Mouse (Mus musculus): ENCODE results near the gene Sun3. TPM values are rescaled to one million over a fixed set of nuclear protein-coding genes. Genes with fewer than 3 reads are reported as not detected.

Sun3 gene
- polyA plus RNA-seq, 1 experiment from 2014 or later: 2.4 TPM

DNA sequence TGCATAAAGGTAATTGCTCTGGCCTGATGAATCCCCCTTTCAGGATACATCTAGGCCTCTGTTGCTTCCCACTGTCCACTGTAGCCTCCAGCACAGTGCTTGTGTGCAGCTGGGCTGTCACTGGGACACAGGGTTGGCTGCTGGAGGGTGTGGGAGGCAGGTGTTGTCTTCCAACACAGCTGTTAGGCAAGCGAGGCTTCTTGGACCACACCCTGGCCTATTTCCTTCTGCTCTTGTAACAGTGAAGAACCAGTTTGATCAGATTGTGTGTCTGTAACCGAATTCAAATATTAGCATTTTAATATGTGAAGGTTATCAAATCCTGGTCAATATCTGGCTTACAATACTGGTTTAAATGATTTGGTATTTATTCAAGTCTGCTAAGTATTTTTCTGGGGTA is 3.1 kb upstream of the Sun3 start:
- TF ChIP-seq EP300 (optimal IDR thresholded peaks at IDR 0.05) (no peak), CTCF (IDR thresholded peaks at IDR 0.05; ENCODE audit: low read depth) (no peak)
- ATAC-seq (ENCODE audit: low FRiP score, low TSS enrichment): no peak
- WGBS: 37% methylated on average over 2 of the region's 2 CpGs

DNA sequence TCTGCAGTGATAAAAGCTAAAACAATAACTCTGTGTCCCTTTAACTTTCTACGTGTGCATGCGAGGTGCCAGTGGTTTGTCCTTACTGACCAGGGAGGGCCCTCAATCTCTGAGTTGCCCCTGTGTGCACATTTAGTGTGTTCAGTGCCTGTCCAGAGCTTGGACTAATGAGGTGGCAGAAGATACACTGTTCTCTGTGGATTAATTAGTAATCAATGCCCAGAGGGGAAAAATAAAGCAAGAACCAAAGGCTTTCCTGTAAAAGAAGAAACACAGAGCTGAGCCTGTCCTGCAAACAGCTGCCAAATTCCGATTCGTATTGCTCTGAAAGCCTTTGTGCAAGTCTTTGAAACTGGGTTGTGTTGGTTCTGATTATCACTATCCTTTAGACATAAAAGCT is 1.4 kb upstream of the Sun3 start:
- Histone ChIP-seq H3K27me3 (ENCODE audit: control insufficient read depth, insufficient read depth, low read length) (no peaks in the 10 kb centered on the region), H3K27ac (replicated peaks) (no peak overlapping the region), H3K4me2 (replicated peaks; ENCODE audit: low read depth) (no peak overlapping the region), H3K4me1 (replicated peaks; ENCODE audit: control insufficient read depth, insufficient read depth) (0 out of 2 replicates have a peak, but pooled peaks cover 3% of the 10 kb centered on the region), H3K9me3 (ENCODE audit: control insufficient read depth, low read length) (no peaks in the 10 kb centered on the region), H3K9ac (ENCODE audit: low read length) (no peak overlapping the region), H3K36me3 (ENCODE audit: control insufficient read depth, insufficient read depth, low read length) (no peaks in the 10 kb centered on the region), H3K4me3 (ENCODE audit: low read depth, low read length) (no peak overlapping the region)
- 69% methylated on average over 4 of the region's 4 CpGs for WGBS
- no peak for DNase-seq (ENCODE audit: low spot score)
- ATAC-seq (ENCODE audit: low FRiP score, low TSS enrichment): no peak
- TF ChIP-seq EP300 (optimal IDR thresholded peaks at IDR 0.05) (no peak), CTCF (IDR thresholded peaks at IDR 0.05; ENCODE audit: low read depth) (no peak)

More for the DNA sequence above, 3.1 kb upstream of the Sun3 start:
- Histone ChIP-seq H3K4me3 (ENCODE audit: low read depth, low read length) (no peak overlapping the region), H3K4me1 (replicated peaks; ENCODE audit: control insufficient read depth, insufficient read depth) (0 out of 2 replicates have a peak, but pooled peaks cover 3% of the 10 kb centered on the region), H3K36me3 (ENCODE audit: control insufficient read depth, insufficient read depth, low read length) (no peaks in the 10 kb centered on the region), H3K9ac (ENCODE audit: low read length) (no peak overlapping the region), H3K27me3 (ENCODE audit: control insufficient read depth, insufficient read depth, low read length) (no peaks in the 10 kb centered on the region), H3K27ac (replicated peaks) (no peak overlapping the region), H3K9me3 (ENCODE audit: control insufficient read depth, low read length) (no peaks in the 10 kb centered on the region), H3K4me2 (replicated peaks; ENCODE audit: low read depth) (no peak overlapping the region)
- DNase-seq (ENCODE audit: low spot score): no peak

DNA sequence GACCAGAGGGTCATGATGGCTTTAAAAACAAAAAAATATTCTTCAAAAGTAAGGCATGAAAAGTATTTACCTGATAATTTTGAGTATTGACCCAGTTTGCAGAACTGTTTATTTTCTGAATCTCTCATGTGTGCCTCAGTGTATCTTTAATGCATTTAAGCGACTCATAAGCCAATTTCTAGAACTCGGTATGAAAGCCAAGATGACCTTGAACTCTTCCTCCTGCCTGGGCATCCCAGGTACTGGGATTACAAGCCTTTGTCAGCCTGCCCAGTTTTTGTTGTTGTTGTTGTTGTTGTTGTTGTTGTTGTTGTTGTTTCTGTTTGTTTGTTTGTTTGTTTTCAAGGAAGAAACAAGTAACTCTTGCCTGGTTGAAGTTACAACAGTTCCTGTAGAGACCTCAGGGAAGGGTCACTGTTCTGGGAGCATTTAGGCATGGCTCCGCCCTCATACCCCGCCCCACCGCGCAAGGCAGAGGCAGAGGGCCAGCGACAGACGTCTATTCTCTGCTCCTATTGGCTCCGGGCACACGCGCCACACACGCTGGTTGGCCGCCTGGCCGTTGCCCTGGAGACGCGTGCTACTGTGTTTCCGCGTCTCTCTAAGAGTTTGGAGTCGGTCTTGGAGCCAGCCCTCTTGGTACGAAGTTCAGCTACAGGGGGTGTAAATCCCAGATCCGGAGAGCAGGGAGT is 634 bp downstream of the Sun3 start, which contains the start of gene Gm11992:
TSS of gene Gm11992 (plus strand) at position 584 of the 692 bp plus-strand sequence.
- Histone ChIP-seq H3K4me3 (ENCODE audit: low read depth, low read length) (peak within 1 kb of the TSS; percentile 46), H3K9ac (ENCODE audit: low read length) (peak within 1 kb of the TSS; percentile 56), H3K27ac (replicated peaks) (0 out of 2 replicates have a peak within 1 kb of the TSS, but pooled peaks have one; percentile 24), H3K27me3 (ENCODE audit: control insufficient read depth, insufficient read depth, low read length) (no peaks in the 10 kb centered on the region), H3K9me3 (ENCODE audit: control insufficient read depth, low read length) (no peaks in the 10 kb centered on the region), H3K4me2 (replicated peaks; ENCODE audit: low read depth) (peak within 1 kb of the TSS; percentile 88), H3K36me3 (ENCODE audit: control insufficient read depth, insufficient read depth, low read length) (no peaks in the 10 kb centered on the region), H3K4me1 (replicated peaks; ENCODE audit: control insufficient read depth, insufficient read depth) (0 out of 2 replicates have a peak, but pooled peaks cover 3% of the 10 kb centered on the region)
- ATAC-seq (ENCODE audit: low FRiP score, low TSS enrichment) (peak; percentile 100), DNase-seq (ENCODE audit: low spot score) (peak; percentile 93)
- 5% methylated on average over 21 of the region's 21 CpGs for WGBS
- TF ChIP-seq CTCF (IDR thresholded peaks at IDR 0.05; ENCODE audit: low read depth): no peak
- TF ChIP-seq EP300 (optimal IDR thresholded peaks at IDR 0.05): no peak

DNA sequence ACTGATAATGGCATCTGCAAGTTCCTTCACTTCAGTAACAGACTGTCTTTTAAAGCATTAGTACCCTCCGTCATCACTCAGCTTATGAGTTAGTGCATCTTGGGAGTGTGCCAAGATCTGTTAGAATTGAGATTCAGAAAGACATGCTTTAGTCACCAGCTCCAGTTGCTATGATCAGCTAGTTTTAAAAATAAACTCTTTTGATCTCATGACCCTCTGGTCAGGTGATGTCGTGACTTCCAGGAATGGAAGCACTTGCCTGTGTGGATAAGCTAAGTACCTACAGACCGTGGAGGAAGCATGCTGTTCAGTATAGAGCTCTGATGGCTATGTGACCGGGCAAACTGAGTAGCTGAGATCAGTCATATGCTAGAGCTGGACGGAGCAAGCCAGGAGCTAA is 1.7 kb downstream of the Sun3 start:
- Histone ChIP-seq H3K9me3 (ENCODE audit: control insufficient read depth, low read length) (no peaks in the 10 kb centered on the region), H3K4me1 (replicated peaks; ENCODE audit: control insufficient read depth, insufficient read depth) (0 out of 2 replicates have a peak, but pooled peaks cover 3% of the 10 kb centered on the region), H3K9ac (ENCODE audit: low read length) (no peak overlapping the region), H3K4me2 (replicated peaks; ENCODE audit: low read depth) (no peak overlapping the region), H3K4me3 (ENCODE audit: low read depth, low read length) (no peak overlapping the region), H3K27ac (replicated peaks) (no peak overlapping the region), H3K27me3 (ENCODE audit: control insufficient read depth, insufficient read depth, low read length) (no peaks in the 10 kb centered on the region), H3K36me3 (ENCODE audit: control insufficient read depth, insufficient read depth, low read length) (no peaks in the 10 kb centered on the region)
- TF ChIP-seq CTCF (IDR thresholded peaks at IDR 0.05; ENCODE audit: low read depth) (no peak), EP300 (optimal IDR thresholded peaks at IDR 0.05) (no peak)
- DNase-seq (ENCODE audit: low spot score) (no peak), ATAC-seq (ENCODE audit: low FRiP score, low TSS enrichment) (no peak)
- 58% methylated on average over 5 of the region's 5 CpGs for WGBS

DNA sequence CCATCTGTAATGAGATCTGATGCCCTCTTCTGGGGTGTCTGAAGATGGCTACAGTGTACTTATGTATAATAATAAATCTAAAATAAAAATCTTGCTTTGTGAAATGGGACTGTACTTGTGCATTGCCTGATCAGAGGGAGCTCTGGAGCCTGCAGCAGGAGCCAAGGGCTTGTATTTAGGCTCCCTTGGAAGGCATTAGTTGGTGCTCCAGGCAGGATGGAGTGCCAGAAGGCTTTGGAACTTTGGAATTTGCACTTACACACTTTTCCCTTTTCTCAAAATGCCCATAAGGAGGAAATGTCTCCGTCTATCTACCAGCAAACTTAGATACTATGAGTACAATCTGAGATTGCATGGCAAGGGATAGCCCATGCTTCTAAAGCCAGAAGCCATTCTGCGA is 2.2 kb downstream of the Sun3 start:
- Histone ChIP-seq H3K4me2 (replicated peaks; ENCODE audit: low read depth) (no peak overlapping the region), H3K9ac (ENCODE audit: low read length) (no peak overlapping the region), H3K36me3 (ENCODE audit: control insufficient read depth, insufficient read depth, low read length) (no peaks in the 10 kb centered on the region), H3K4me1 (replicated peaks; ENCODE audit: control insufficient read depth, insufficient read depth) (0 out of 2 replicates have a peak, but pooled peaks cover 3% of the 10 kb centered on the region), H3K27ac (replicated peaks) (no peak overlapping the region), H3K27me3 (ENCODE audit: control insufficient read depth, insufficient read depth, low read length) (no peaks in the 10 kb centered on the region), H3K4me3 (ENCODE audit: low read depth, low read length) (no peak overlapping the region), H3K9me3 (ENCODE audit: control insufficient read depth, low read length) (no peaks in the 10 kb centered on the region)
- WGBS: 87% methylated on average over 2 of the region's 2 CpGs
- DNase-seq (ENCODE audit: low spot score) (no peak), ATAC-seq (ENCODE audit: low FRiP score, low TSS enrichment) (no peak)
- TF ChIP-seq CTCF (IDR thresholded peaks at IDR 0.05; ENCODE audit: low read depth): no peak
- no peak for TF ChIP-seq EP300 (optimal IDR thresholded peaks at IDR 0.05)

DNA sequence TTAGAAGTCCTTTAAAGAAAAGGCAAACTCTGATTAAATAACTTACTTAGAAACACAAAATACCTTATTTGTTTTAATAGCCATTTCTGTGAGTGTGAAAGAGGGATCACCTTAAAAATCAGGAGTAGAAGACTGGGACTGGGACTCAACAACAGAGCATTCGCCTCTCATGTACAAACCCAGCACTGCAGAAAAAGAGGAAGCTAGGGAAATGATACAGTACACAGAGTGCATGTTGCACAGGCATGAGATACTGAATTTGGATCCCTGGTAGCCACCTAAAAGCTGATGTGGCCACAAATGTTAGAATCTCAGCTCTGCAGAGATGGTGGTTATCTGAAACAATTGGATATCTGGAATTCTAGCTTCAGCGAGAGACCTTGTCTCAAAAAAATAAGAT is 17.3 kb downstream of the Sun3 start:
- H3K4me3 ChIP-seq (ENCODE audit: low read depth, low read length): no peak overlapping the region
- H3K9me3 ChIP-seq (ENCODE audit: control insufficient read depth, low read length): no peaks in the 10 kb centered on the region
- WGBS: 85% methylated on average over 2 of the region's 2 CpGs
- H3K36me3 ChIP-seq (ENCODE audit: control insufficient read depth, insufficient read depth, low read length): no peaks in the 10 kb centered on the region
- TF ChIP-seq EP300 (optimal IDR thresholded peaks at IDR 0.05) (no peak), CTCF (IDR thresholded peaks at IDR 0.05; ENCODE audit: low read depth) (no peak)
- no peak overlapping the region for H3K4me2 ChIP-seq (replicated peaks; ENCODE audit: low read depth)
- H3K4me1 ChIP-seq (replicated peaks; ENCODE audit: control insufficient read depth, insufficient read depth): no peaks in the 10 kb centered on the region
- no peak for DNase-seq (ENCODE audit: low spot score)
- ATAC-seq (ENCODE audit: low FRiP score, low TSS enrichment): no peak
- no peak overlapping the region for H3K27ac ChIP-seq (replicated peaks)
- H3K9ac ChIP-seq (ENCODE audit: low read length): no peak overlapping the region
- H3K27me3 ChIP-seq (ENCODE audit: control insufficient read depth, insufficient read depth, low read length): no peaks in the 10 kb centered on the region

All from stomach, postnatal 0 days (tissue).